Mouse (Mus musculus) thymus, postnatal 25 days (tissue): ENCODE results near the gene Eno1.
"Not testable (repeated sequence)": the region's sequence is repeated elsewhere in the genome, so short reads cannot be mapped to it uniquely, and the experiment has no call there.

Source experiments
- DNase-seq: peaks from one replicate; pipeline ENCODE4 v3.0.0; 2022

Eno1 gene

DNA sequence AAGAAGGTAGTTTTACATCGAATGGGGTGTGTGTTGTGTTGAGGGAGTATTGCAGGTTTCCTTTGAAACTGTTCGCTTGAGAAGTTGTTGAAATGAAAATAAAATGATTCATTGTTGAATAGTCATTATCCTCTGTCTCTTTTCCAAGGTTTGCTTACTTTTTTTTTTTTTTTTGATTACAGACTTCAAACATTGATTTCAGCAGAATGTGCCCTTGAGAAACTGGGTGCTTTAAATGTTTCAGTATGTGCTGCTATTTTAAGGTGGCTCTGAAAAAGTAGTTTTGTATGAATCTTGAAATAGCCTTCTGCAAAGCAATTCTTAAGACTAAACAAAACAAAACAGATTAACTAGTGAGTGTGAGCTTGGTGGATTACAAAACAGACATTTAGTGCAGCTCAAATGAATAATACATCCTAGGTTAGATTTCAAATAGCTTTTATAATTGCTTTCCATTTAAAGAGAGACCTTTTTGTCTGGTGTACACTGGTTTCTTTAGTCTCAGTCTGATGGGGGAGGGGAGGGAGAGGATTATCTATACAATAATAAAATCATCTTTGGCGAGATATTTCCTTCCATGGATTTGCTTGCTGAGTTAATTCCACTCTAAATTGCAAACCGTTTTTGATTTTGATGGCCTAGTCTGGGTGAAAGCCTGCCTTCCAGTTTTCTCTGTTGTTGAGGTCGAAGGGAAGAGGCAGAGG, 46.3 kb downstream of the Eno1 start:
- DNase-seq, result no peak

DNA sequence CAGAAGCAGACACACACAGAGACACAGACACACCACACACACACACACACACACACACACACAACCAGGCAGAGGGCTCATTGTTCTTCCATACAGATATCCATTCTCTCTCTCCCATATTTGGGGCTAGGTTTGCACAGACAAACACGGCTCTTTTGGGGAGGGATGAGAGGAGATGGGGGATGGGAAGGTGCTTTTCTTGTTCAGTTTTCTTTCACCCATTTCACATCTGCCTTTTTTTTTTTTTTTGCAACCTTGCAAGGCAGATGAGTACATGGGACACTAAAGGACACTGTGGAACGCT, 46.8 kb downstream of the Eno1 start:
- DNase-seq, result no peak

DNA sequence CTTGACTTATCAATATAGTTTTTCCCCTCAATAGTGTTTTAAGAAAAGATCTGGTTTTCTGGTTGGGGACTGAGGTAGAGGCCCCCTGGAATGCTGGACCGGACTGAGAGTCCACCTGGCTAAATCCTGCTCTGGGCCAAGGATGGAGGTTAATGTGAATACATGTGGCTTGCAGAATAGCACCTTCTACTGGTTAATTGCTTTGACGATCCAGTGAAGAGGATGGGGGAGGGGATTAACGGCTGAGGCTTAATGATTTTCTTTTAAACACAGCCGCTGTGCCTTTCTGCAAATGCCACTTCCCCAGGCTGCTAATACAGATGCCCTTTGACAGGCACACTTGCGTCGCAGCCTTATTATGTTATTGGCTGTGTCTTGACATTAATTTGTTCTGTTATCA, 47.5 kb downstream of the Eno1 start:
- DNase-seq, result no peak

DNA sequence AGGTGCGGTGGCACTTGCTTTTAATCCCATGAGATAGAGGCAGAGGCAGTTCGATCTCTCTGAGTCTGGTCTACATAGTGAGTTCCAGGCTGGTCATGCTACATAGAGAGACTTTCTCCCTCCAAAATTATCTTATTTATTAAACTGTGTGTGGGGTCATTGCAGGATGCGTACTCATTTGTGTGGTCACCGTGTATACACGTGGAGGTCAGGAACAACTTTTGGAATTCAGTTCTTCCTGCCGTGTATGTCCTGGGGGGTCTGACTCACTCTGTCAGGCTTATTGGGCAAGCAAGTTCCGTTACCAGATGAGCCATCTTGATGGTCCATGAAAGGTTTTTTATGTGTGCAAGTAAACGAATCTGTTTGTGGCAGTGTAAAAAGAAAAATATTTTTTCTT, 50.5 kb downstream of the Eno1 start:
- DNase-seq, result no peak

DNA sequence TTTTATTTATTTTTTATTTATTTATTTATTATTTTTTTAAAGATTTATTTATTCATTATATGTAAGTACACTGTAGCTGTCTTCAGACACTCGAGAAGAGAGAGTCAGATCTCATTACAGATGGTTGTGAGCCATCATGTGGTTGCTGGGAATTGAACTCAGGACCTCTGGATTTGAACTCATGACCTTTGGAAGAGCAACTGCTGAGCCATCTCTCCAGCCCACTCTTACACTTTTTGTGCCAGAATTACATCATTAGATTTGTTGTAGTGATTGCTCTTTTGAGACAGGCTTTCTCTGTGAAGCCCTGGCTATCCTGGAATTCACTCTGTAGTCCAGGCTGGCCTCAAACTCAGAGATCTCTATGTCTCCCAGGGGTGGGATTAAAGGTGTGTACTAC, 50.9 kb downstream of the Eno1 start:
- DNase-seq, result not testable (repeated sequence)

DNA sequence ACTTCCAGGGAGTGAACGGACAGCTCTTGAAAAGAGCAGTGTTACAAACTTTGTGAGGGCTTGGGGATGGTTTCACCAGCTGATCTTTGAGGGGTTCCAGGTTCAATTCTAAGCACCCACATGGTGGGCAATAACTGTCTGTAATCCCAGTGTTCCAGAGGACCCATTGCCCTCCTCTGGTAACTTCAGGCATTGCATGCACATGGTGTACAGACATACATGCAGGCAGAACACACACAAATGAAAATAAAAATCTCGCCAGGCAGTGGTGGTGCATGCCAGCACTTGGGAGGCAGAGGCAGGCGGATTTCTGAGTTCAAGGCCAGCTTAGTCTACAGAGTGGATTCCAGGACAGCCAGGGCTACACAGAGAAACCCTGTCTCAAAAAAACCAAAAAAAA, 55.4 kb downstream of the Eno1 start:
- no peak for DNase-seq

DNA sequence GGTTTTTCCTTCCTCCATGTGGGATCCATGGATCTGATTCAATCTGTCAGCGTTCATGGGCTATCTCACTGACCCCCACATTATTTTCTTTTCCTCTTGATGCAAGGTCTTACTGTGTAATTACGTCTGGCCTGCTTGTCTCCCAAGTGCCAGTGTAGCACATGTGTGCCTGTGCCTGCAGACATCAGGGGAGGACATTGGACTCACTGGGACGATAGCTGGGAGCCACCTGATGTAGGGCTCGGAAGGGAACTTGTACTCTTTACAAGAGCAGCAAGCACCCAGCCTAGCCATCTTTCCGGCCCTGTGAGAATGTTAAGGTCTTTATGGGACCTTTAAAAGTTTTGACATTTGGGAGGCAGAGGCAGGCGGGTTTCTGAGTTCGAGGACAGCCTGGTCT, 58.3 kb downstream of the Eno1 start:
- DNase-seq, result no peak

DNA sequence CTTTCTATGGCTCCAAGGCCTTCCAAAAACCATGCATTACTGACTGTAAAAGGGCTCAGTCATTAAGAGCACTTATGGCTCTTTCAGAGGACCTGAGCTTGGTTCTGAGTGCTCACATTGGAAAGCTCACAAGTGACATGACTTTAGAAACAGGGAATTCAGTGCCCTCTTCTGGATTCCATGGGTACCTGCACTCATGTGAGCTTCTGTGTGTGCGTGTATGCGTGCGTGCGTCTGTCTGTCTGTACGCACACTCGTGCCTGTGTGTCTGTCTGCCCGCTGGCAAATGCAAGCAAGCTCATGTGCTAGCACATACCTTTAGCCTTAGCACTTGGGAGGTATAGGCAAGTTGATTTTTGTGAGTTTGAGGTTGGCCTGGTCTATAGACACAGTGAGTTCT, 59.4 kb downstream of the Eno1 start:
- DNase-seq, result no peak
